In the genomic region with DNA sequence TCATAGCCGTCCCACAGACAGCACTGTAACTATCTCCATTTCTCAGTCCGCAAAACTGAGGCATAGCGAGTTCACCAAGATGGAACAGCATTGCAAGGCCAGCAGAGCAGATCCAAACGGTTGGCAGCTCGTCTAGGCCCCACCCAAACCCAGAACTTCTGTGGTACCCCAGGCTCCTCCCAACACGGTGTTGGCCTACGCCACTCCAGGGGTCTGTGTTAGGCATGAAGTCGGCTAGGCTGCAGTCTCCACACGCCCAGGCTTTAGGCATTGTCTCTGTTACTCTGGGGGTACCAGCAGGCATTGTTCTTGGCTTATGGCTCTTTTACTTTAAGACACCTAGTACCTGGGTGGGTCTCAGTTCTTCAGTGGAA, we compare ENCODE assay signal across 8 mouse cellular contexts. TPM values are rescaled to one million over a fixed set of nuclear protein-coding genes. Genes with fewer than 3 reads are reported as not detected.
DNase-seq lines count a peak whose midpoint lies in the region; ATAC-seq and TF ChIP-seq lines count a peak whose summit lies in the region.

No protein-coding gene starts in this region.

- 0 out of 2 replicates have a peak overlapping the region, but pooled peaks have one; percentile 18 for H3K9ac ChIP-seq in kidney, embryonic 14.5 days (ENCODE audit: low read depth, low read length)
- no peak overlapping the region for H3K9ac ChIP-seq in embryonic facial prominence, embryonic 12.5 days
- no peak overlapping the region; the same call in 1 of the 2 replicates for H3K9ac ChIP-seq in intestine, embryonic 14.5 days (ENCODE audit: low read length)
- no peak overlapping the region; the same call in 1 of the 2 replicates for H3K9ac ChIP-seq in midbrain, postnatal 0 days (replicated peaks; ENCODE audit: low read length, poor library complexity, severe bottlenecking)

- peak overlapping the region; percentile 27; the same call in 1 of the 2 replicates for H3K4me2 ChIP-seq in kidney, embryonic 14.5 days (replicated peaks; ENCODE audit: low read depth, low read length)
- peak overlapping the region; percentile 44 for H3K4me2 ChIP-seq in embryonic facial prominence, embryonic 12.5 days (replicated peaks)
- peak overlapping the region; percentile 51 for H3K4me2 ChIP-seq in intestine, embryonic 14.5 days (ENCODE audit: low read length)
- peak overlapping the region; percentile 63 for H3K4me2 ChIP-seq in midbrain, postnatal 0 days (ENCODE audit: low read depth, low read length, poor library complexity, severe bottlenecking)

- no peaks in the 10 kb centered on the region for H3K27me3 ChIP-seq in kidney, embryonic 14.5 days (ENCODE audit: control insufficient read depth, insufficient read depth, low read length)
- no peaks in the 10 kb centered on the region for H3K27me3 ChIP-seq in embryonic facial prominence, embryonic 12.5 days
- H3K27me3 ChIP-seq in intestine, embryonic 14.5 days (replicated peaks; ENCODE audit: control insufficient read depth, insufficient read depth, low read length): no peaks in the 10 kb centered on the region
- no peaks in the 10 kb centered on the region for H3K27me3 ChIP-seq in midbrain, postnatal 0 days (ENCODE audit: insufficient read depth, low read length)

- H3K4me1 ChIP-seq in kidney, embryonic 14.5 days (ENCODE audit: control insufficient read depth, insufficient read depth, low read length): no peaks in the 10 kb centered on the region
- H3K4me1 ChIP-seq in embryonic facial prominence, embryonic 12.5 days: peaks cover 11% of the 10 kb centered on the region
- H3K4me1 ChIP-seq in intestine, embryonic 14.5 days (replicated peaks; ENCODE audit: control insufficient read depth, insufficient read depth, low read length): peaks cover 9% of the 10 kb centered on the region; the same call in 1 of the 2 replicates
- 0 out of 2 replicates have a peak, but pooled peaks cover 5% of the 10 kb centered on the region for H3K4me1 ChIP-seq in midbrain, postnatal 0 days (ENCODE audit: insufficient read depth, low read length)

- no peaks in the 10 kb centered on the region for H3K36me3 ChIP-seq in kidney, embryonic 14.5 days (ENCODE audit: control insufficient read depth, insufficient read depth, low read length)
- no peaks in the 10 kb centered on the region for H3K36me3 ChIP-seq in embryonic facial prominence, embryonic 12.5 days
- H3K36me3 ChIP-seq in intestine, embryonic 14.5 days (ENCODE audit: control insufficient read depth, insufficient read depth, low read length): no peaks in the 10 kb centered on the region
- H3K36me3 ChIP-seq in midbrain, postnatal 0 days (ENCODE audit: insufficient read depth, low read length): no peaks in the 10 kb centered on the region

- peak; percentile 28; the same call in 1 of the 2 replicates for ATAC-seq in kidney, embryonic 14.5 days (ENCODE audit: low FRiP score, low TSS enrichment)
- peak; percentile 50 for ATAC-seq in embryonic facial prominence, embryonic 12.5 days (ENCODE audit: insufficient number of reproducible peaks, insufficient read depth, low FRiP score, low TSS enrichment)
- ATAC-seq in intestine, embryonic 14.5 days (replicated peaks; ENCODE audit: low FRiP score, low TSS enrichment, low read depth): no peak
- ATAC-seq in midbrain, postnatal 0 days (ENCODE audit: low FRiP score): peak; percentile 31; the same call in 1 of the 2 replicates

- no peak for TF ChIP-seq CTCF in midbrain, postnatal 0 days (IDR thresholded peaks at IDR 0.05)

- H3K4me3 ChIP-seq in kidney, embryonic 14.5 days (ENCODE audit: low read length): no peak overlapping the region
- H3K4me3 ChIP-seq in embryonic facial prominence, embryonic 12.5 days: no peak overlapping the region
- H3K4me3 ChIP-seq in intestine, embryonic 14.5 days (ENCODE audit: low read depth, low read length): peak overlapping the region; percentile 28
- peak overlapping the region; percentile 33 for H3K4me3 ChIP-seq in midbrain, postnatal 0 days (ENCODE audit: low read depth, low read length)

- WGBS in kidney, embryonic 14.5 days: 50% methylated on average over 9 of the region's 9 CpGs
- WGBS in embryonic facial prominence, embryonic 12.5 days: 36% methylated on average over 9 of the region's 9 CpGs
- WGBS in intestine, embryonic 14.5 days: 53% methylated on average over 9 of the region's 9 CpGs
- 51% methylated on average over 9 of the region's 9 CpGs for WGBS in midbrain, postnatal 0 days

- H3K27ac ChIP-seq in kidney, embryonic 14.5 days (ENCODE audit: low read depth, low read length): no peak overlapping the region; the same call in 1 of the 2 replicates
- peak overlapping the region; percentile 89 for H3K27ac ChIP-seq in embryonic facial prominence, embryonic 12.5 days
- H3K27ac ChIP-seq in intestine, embryonic 14.5 days (ENCODE audit: low read depth): peak overlapping the region; percentile 75
- H3K27ac ChIP-seq in midbrain, postnatal 0 days (ENCODE audit: low read depth, low read length): no peak overlapping the region

- no peak for DNase-seq in kidney, postnatal 25 days
- no peak for DNase-seq in intestine, embryonic 14.5 days (ENCODE audit: low spot score)
- no peak for DNase-seq in midbrain, postnatal 0 days (ENCODE audit: low spot score)
- DNase-seq in spleen, postnatal 14 days (ENCODE audit: low spot score in 2 of 2): no peak
- no peak for DNase-seq in gastrocnemius, postnatal 14 days
- no peak for DNase-seq in embryo, embryonic 9.5 days (ENCODE audit: extremely low spot score)

- no peaks in the 10 kb centered on the region for H3K9me3 ChIP-seq in kidney, embryonic 14.5 days (ENCODE audit: control insufficient read depth, low read length)
- H3K9me3 ChIP-seq in embryonic facial prominence, embryonic 12.5 days: no peaks in the 10 kb centered on the region
- no peaks in the 10 kb centered on the region for H3K9me3 ChIP-seq in intestine, embryonic 14.5 days (ENCODE audit: control insufficient read depth, low read length)
- no peaks in the 10 kb centered on the region for H3K9me3 ChIP-seq in midbrain, postnatal 0 days (ENCODE audit: low read length)

- intact Hi-C loops in gastrocnemius, postnatal 14 days (cut with DNase I; ENCODE audit: low total_unique reads): no loop called here

RNA-seq across cellular contexts. Expression of a gene that starts 30.2 kb away (rescaled TPM):
- polyA plus RNA-seq in kidney, embryonic 14.5 days (2014; fragmentation: Nextera tagmentation; extraction: Ambion mirVana): 57.6 and 64.6 TPM in 2 replicates
- 96.4 and 96.9 TPM in 2 replicates for polyA plus RNA-seq in embryonic facial prominence, embryonic 12.5 days (2016; fragmentation: Nextera tagmentation; extraction: Ambion mirVana)
- 67.8 and 72.2 TPM in 2 replicates for polyA plus RNA-seq in intestine, embryonic 14.5 days (2014; fragmentation: Nextera tagmentation; extraction: Ambion mirVana)
- total RNA-seq in midbrain, postnatal 0 days (2014; rRNA removed): 360 and 399 TPM in 2 replicates
- polyA plus RNA-seq in midbrain, postnatal 0 days (2015; fragmentation: Nextera tagmentation; extraction: Ambion mirVana): 96.4 and 96.6 TPM in 2 replicates
- total RNA-seq in gastrocnemius, postnatal 14 days (2021): 100 to 1,000 TPM; 104 to 121 TPM

Comparison
In these comparisons a context has a peak if more than half of its experiments do, and no peak if none do; other contexts are left out.
1. H3K27ac ChIP-seq: peak in embryonic facial prominence, embryonic 12.5 days (single experiment) and intestine, embryonic 14.5 days (single experiment); none in kidney, embryonic 14.5 days (single experiment) and midbrain, postnatal 0 days (single experiment).
2. H3K4me3 ChIP-seq: peak in intestine, embryonic 14.5 days (single experiment) and midbrain, postnatal 0 days (single experiment); none in kidney, embryonic 14.5 days (single experiment) and embryonic facial prominence, embryonic 12.5 days (single experiment).
3. Peak in every context shown above with its lines, with median percentiles within 50 percentile points of each other: H3K4me2 ChIP-seq.